Mouse (Mus musculus) embryonic facial prominence, embryonic 10.5 days (tissue): Measurements from ENCODE around the gene Gm4707. TPM values are rescaled to one million over a fixed set of nuclear protein-coding genes. Genes with fewer than 3 reads are reported as not detected.

Experiments used
- DNase-seq: peaks from one replicate; pipeline ENCODE4 v3.0.0-alpha.2; 2017; ENCODE audit warnings: low spot score
- H3K27ac ChIP-seq: fragments of 300-500 bp; sonication (generic); replicated peaks from 2 replicates; pipeline ENCODE4 v1.5.1; 2016; ENCODE audit warnings: mild to moderate bottlenecking
- H3K27me3 ChIP-seq: fragments of 300-500 bp; sonication (generic); replicated peaks from 2 replicates; pipeline ENCODE4 v1.6.1; 2016; ENCODE audit warnings: low read depth, mild to moderate bottlenecking; ENCODE audit not compliant: poor library complexity, severe bottlenecking
- H3K36me3 ChIP-seq: fragments of 300-500 bp; sonication (generic); replicated peaks from 2 replicates; pipeline ENCODE4 v1.6.1; 2016; ENCODE audit warnings: mild to moderate bottlenecking, moderate library complexity
- H3K4me1 ChIP-seq: fragments of 300-500 bp; sonication (generic); 2 replicates; pipeline ENCODE4 v1.6.1; 2016
- H3K4me3 ChIP-seq: fragments of 300-500 bp; sonication (generic); 2 replicates; pipeline ENCODE4 v1.5.1; 2016; ENCODE audit warnings: mild to moderate bottlenecking, moderate library complexity
- H3K9me3 ChIP-seq: fragments of 300-500 bp; sonication (generic); 2 replicates; pipeline ENCODE4 v1.6.1; 2016; ENCODE audit warnings: mild to moderate bottlenecking
- WGBS: fragments of 180-500 bp; shearing (Covaris S2); methylation state at CpG from one replicate; pipeline ENCODE4 v1.1.7; 2016; 5-methylcytosine and 5-hydroxymethylcytosine counted together
- polyA plus RNA-seq: library from polyadenylated mRNA; unstranded; fragments of >200 nt; fragmentation: Nextera tagmentation; extraction: Ambion mirVana; gene quantifications from 2 replicates; pipeline ENCODE4 v1.2.1, GENCODE M21; 2016

Gm4707 gene
- polyA plus RNA-seq, 1 experiment from 2014 or later, result 7.6 TPM

GRCm38 (mm10) chr17:71417008-71417407 lies 42.7 kb downstream of the Gm4707 start:
- H3K4me1 ChIP-seq, result no peaks in the 10 kb centered on the region
- H3K36me3 ChIP-seq, result peaks cover 81% of the 10 kb centered on the region
- DNase-seq, result no peak
- no peaks in the 10 kb centered on the region for H3K27me3 ChIP-seq
- WGBS, result 89% methylated on average over 1 of the region's 1 CpGs
- H3K4me3 ChIP-seq, result no peak overlapping the region
- H3K27ac ChIP-seq, result no peak overlapping the region
- H3K9me3 ChIP-seq, result peaks cover 9% of the 10 kb centered on the region

Other genes starting within 250 kb of the Gm4707 start
- 22.2 and 23.8 TPM in 2 replicates for gene Emilin2, start 147.9 kb downstream of the Gm4707 start, polyA plus RNA-seq
- gene Smchd1, start 15.4 kb upstream of the Gm4707 start, polyA plus RNA-seq, result 87.7 and 90.1 TPM in 2 replicates
- 61.4 and 62.6 TPM in 2 replicates for gene Ndc80, start 66.9 kb upstream of the Gm4707 start, polyA plus RNA-seq
- 0.79 and 0.87 TPM in 2 replicates for gene Spdya, start 92.1 kb upstream of the Gm4707 start, polyA plus RNA-seq
- gene Wdr43, start 156.0 kb upstream of the Gm4707 start, polyA plus RNA-seq, result 111 and 117 TPM in 2 replicates
- 0.05 TPM in 1 of 2 replicates, not detected in the other for gene Togaram2, start 213.3 kb upstream of the Gm4707 start, polyA plus RNA-seq